Mouse (Mus musculus) layer of hippocampus, adult 18-20 months (tissue): ENCODE measurements around the gene Foxb1. TPM values are rescaled to one million over a fixed set of nuclear protein-coding genes. Genes with fewer than 3 reads are reported as not detected.

ENCODE experiments used
- DNase-seq, 2 experiments: peaks; one replicate each; pipeline ENCODE4 v3.0.0; 2022; ENCODE audit warnings: low spot score in 2 of 2
- total RNA-seq, 2 experiments: library from RNA; stranded (reverse); gene quantifications; 2 replicates each; pipeline ENCODE4 v1.2.3; 2021

Gene Foxb1
- total RNA-seq, 2 experiments from 2014 or later = not detected

DNA sequence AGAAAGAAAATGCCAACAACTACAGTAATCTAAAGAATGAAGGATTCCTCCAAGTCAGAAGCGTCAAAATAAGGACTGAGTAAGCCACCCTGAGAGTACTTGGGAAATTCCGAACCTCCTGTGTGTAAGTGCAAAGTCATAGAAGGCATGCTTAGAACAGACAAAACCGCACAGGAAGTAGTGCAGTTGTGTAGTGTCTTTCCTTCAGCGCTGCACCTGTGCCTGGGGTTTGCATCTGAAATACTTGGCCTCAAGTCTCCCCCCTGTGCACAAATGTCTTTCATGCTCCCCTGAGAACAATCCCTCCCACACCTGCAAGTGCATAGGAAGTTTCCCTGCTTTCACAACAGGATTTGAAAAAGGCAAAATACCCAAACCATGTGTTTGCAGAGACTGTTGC lies 3.5 kb downstream of the Foxb1 start:
- DNase-seq = no peak

DNA sequence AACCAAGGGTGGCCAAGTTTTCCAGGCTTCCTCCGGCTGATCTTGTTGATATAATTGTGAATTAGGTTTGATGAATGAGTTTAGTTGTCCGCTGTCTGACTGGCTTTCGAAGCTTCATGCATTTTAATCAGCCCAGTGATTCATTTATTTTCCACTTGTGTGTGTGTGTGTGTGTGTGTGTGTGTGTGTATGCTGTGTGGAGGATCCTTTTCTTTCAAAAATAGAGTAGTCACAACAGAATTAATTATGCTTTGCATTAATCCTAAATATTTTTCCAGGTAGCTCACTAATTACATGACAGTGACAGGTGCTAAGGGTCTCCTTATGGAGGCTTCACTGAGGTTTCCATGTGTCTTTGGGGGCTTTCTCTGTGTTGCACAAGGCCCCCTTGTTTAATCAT lies 4.3 kb downstream of the Foxb1 start:
- no peak for DNase-seq

DNA sequence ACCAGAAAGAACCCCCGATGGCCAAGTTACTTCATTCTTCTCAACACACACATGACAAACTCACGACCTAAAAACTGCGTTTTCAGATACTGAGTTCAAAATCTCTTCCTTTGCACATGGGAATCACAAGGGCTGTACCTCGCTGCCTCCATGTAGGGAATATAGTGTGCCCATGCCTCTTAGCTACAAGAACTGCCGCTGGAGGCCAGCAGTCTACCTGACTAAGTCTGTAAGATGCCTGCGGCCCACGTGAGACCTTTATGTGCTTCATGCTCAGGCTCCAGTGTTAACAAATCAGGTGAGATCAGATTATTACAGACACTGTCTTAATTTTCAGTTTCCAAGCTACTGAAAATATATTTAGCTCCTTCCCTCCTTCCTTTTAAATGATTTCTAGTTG lies 4.7 kb downstream of the Foxb1 start:
- DNase-seq = no peak

DNA sequence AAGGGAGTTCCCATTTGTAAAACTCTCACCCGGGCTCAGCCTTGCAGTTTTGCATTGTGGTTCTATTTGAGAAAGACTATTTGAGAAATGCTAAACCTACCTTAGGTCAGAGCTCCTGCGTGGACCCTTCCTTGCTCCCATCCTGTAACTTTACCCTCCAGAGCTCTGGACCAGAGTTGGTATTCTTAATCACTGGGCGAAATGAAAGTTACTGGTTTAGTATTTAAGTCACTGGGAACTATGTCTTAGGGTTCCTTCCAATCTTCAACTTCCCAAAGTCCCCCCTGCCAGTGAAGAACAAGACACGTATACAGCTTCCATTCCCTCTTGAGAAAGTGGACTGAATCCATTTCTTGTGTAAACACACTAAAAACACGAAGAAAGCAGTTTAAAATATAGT lies 5.6 kb downstream of the Foxb1 start:
- no peak for DNase-seq

DNA sequence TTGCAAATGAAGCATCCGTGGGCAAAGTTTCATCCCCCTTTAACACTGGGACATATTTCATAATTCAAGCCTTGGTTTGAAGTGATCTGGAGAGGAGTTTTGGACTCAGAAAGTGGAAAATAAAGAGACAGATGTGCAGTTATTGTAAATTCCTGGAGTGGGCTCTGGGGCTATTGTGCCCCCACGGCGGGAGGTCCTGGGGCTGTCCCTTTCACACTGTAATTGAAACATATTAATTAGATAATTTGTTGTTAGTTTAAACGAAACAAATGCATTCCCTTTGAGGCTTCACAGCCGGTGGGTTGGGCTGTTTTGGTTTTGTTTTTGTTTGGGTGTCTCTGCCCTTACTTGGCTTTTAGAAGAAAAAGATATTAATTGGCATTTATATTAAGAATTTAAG lies 6.0 kb downstream of the Foxb1 start:
- DNase-seq = no peak

DNA sequence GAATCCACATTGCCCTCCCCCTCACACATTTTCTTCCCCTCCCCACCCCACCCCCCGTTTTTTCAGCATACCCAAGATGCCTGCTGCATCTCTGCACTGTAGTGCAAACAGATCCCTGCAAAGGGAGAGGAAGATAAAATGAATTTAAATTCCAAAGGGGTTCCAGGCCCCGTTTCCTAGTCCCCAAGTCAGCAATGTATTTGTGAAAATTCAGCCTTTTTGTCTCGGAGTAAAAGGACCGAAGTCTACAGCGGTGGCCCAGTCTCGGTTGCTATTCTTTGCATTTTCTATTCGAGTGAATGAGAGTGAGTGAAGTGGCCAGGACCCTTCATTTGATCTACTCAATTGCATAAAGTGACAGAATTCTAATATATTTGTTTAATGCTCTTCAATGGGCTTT lies 6.4 kb downstream of the Foxb1 start:
- DNase-seq = no peak

DNA sequence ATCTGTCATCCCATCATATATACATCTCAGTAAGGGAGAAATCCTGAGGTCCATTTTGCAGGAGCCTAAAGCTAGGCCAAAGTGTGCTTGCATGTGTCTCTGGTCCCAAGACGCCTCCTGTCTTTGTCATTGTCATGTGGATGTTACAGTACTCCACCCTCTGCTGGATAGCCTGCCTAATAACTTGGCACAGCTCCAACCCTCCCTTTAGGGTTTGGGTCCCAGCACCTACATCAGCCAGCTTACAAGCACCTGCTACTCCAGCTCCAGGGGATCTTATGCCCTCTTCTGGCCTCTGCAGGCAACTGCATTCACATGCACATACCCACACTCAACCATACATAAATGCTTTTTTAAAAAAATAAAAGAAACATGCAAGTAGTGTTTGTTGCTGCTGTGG lies 12.8 kb downstream of the Foxb1 start:
- no peak for DNase-seq

DNA sequence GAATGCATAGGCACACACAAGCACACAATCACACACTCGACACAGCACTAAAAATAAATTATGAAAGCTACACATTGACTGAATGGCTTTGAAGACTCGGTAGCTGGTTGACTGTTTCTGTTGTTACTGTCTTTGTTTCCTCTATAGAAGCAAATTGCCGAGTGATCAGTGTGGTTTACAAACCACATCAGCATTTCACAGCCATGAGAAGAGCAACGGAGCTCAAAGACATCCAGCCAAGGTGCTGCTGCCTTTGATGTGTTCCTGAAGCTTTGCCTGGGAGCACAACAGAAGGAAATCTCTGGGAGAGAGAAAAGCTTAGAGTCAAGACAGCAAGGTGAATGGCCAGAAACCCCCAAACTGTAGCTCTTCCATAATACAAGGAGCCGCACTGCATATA lies 32.0 kb downstream of the Foxb1 start:
- DNase-seq = no peak

DNA sequence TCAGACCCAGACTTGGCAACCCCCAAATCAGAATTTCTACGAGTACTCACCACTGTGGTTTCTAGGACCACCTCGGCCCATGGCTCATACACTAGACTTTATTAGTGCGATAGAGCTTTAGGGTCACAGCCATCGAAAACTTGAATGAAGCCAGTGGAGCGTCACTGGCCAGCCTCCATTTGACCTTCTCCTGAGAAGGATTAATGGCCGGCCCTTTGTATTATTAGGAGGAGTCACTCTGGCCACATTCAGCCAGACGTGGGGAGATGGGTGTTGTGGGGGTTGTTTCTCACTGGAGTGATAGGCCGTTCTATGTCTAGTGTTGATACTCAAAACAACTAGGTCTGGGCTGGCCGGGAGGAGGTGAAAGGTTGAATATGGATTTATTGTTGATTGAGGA lies 42.3 kb downstream of the Foxb1 start:
- DNase-seq = no peak

DNA sequence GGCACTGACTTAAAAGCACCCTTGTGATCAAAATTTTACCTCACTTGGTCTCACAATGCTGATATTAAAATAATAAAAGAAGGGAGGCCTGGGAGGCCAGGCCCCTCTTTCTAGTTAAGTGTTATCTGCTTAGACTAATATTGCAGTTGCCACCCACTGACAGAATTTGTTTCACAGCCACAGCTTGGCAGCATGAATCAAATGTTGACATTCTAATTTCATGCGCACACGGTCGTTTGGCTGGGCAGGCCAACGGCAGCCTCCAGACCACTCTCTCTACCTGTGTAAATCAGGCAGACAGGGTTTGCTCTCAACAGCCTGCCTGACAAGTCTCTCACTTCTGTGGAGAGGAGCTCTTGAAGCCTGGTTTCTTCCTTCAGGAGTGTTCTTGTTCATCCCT lies 44.4 kb downstream of the Foxb1 start:
- no peak for DNase-seq

DNA sequence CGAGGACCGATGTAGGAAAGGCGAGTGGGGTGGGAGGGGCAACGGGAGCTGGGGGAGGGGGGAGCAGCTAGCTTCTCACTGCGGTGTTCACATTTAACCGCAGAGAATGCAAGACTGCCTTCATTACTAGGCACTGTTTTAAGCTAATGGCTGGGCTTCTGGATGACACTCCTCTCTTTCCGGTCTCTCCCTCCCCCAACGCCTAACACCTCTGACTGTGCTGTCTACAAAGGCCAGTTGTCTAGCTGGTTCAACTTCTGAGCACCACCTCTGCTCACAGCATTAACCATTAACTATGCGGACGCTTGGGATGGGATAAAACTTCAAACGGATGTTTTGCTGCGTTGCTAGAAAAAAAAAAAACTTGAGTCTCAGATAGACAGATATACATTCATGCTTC lies 45.3 kb downstream of the Foxb1 start:
- DNase-seq = no peak

DNA sequence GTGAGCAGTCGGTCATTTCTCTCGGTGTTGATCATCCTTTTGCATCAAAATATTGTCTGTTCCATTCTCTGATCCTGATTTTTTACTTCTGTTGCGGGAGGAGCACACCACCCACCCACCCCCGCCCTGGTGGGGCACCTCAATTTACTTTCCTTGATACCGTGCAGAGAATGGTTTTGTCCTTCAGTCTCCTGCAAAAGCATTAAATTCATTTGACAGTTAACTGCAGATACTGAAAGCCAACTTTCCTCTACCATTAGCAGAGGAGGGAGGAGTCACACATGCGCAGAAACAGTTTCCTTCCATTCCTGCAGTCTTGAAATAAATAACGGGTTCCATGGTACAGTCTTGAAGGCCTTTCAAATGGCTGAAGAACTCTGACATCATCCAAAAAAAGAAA lies 46.4 kb downstream of the Foxb1 start:
- DNase-seq = no peak

DNA sequence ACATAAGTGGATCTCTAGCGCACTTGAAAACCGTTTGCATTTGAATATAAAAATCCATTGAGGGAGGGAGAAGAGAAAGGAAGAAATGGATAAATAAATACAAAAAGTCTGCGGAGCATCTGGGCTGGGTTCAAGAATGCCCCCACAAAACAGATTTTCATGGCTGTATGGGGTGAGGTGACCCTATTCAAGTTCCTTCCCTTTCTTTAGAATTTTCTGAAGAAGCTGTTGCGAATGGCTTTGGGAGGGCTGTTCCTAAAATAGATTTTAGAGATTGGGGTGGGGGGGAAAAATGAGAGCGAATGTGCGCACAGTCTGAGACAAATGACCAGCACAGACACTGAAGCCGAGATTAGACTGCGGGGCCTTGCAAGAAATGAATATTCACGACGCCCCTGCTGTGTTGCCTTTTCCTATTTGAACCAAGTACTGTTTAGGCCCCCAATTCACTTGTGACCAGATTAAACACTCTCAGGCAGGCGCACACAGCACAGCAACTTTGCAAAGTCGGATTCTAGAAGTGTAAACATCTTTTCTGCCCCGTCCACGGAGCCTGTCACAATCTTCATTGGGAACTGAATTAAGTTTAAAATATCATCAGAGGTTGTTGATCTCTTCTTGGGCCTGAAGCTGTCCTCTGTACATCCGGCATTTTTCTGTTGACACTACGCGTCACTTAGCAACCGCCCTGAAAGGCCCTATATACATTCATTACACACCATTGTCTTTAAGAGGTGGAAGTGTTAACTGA lies 47.0 kb downstream of the Foxb1 start:
- DNase-seq = no peak

DNA sequence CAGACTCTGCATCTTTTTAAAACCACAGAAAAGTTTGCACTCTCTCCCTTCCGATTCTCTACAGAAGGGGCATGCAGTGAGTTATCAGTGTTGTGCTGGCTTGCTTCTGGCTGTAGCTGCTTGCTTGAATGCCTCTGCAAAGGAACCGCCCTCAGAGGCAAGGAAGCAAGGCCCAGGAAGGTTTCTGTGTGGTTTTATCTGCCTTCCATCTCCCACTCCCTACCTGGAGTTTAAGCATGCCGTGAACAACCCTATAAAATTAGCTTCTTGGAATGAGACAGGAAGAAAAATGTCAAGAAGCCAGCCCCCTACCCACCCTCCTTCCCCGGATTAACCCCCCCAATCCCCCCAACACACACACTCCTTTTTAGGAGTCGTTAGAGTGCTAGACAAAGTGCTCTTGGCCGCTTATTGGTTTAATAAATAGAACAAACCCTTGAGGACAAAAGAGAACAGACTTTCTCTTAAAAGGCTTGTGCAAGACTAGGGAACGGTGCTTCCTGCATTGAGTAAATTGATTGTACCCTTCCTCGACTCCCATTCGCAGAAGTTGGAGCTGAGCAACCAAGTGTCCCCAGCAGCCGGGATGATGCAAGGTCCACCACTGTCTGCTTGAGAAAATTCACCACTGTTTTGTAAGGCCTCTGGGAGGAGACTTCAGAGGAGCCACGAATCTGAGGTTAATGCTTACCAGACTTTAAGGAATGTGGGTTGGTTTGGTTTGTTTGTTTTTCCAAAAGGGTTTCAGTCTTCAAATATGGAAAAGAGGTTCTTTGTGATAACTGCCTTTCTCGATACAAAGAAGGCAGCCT lies 47.8 kb downstream of the Foxb1 start:
- no peak for DNase-seq

Other genes with a start within 250 kb of the Foxb1 start
- 10 to 100 TPM; 37.9 to 38.0 TPM for gene Bnip2, start 228.5 kb upstream of the Foxb1 start, total RNA-seq